Mouse (Mus musculus): ENCODE measurements around the gene Kif21a.
A peak's percentile ranks its signal among the peaks of the same experiment; 100 is the strongest.

Gene Kif21a

DNA sequence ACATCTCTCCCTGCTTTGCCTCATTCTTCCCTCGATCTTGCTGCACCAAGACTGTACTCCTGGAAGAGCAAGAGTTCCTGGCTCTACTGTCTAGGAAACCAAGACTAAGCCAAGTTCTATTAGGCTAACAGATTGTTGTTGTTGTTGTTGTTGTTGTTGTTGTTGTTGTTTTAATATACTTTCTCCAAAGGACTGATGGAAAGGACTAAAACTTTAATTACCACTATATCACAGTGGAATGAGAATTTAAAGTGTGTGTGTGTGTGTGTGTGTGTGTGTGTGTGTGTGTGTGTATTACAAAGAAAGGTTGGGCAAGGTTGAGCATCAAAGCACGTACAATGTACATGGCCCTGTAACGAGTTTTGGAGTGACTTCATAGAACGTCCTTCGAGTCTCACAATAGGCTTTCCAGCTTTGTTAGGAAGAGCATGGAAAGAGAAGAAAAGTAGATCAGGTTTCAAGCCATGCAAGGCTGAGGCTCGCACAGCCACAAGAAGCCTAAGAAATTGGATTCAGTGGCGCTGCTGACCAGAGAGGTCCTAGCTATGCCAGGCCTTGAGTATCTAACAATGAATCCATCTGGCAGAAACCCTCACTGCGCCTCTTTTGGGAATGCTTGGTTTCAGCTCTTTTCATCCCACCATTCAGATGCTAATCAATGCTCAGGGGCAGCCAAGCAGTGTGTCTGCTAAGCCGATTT, 31.4 kb downstream of the Kif21a start:
- DNase-seq (ENCODE audit: low read depth, low spot score): no peak

DNA sequence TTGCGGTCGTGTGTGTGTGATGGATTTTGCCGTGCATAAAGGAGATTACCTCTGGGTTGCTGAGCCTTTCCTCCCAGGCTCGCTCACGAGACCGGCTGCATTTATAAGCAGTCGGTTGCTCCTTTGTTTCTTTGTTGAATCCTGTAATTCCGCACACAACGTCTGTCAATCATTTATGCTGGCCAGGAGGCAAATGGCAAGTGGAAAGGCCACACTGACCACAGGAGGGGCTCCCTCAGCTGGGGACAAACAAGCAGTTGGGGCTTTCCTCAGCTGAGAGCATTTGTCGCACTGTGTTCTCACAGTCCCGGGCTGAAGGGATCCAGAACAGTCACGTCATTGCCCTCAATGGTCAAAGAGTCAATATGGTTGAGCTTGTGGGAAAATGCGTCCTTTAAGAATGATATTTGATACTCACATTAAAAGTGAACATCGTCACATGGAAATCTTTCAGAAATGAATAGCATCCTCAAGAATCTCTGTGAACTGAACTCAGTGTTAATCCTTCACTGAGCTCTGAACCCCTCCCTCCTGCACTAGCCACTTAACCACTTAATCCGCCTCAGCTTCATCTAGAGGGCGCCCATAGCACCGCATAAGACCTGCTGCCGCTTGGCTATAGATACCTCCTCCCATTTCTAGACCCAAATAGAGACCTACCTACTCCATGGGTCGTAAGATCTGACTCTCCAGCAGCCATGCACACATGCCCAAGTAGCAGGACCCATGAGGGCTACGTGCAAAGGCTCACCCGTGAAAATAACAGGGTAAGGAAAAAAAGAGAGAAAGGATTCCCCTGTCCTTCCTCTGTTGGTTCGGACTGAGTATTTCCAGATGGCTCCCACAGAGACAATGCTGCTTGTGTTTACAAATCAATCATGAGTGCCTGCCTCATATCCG, 32.2 kb downstream of the Kif21a start:
- DNase-seq (ENCODE audit: low read depth, low spot score): no peak

DNA sequence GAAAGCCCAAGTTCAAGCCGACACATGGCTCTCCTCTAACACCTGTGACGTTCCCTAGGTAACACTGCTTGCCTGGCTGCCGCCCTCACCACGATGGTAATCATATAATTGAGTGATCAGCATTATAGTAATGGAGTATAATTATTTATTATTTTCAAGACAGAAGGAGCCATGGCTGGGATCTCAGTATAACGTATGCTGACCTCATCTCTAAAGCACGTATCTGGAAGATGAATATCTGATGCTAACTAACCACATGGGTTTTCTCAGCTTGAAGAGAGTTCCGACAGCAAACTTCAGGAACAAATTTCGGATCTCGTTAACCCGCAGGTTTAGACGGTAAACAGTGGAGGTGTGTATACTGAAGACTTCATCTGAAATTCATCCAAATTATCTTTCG, 33.4 kb downstream of the Kif21a start:
- DNase-seq (ENCODE audit: low read depth, low spot score): no peak

DNA sequence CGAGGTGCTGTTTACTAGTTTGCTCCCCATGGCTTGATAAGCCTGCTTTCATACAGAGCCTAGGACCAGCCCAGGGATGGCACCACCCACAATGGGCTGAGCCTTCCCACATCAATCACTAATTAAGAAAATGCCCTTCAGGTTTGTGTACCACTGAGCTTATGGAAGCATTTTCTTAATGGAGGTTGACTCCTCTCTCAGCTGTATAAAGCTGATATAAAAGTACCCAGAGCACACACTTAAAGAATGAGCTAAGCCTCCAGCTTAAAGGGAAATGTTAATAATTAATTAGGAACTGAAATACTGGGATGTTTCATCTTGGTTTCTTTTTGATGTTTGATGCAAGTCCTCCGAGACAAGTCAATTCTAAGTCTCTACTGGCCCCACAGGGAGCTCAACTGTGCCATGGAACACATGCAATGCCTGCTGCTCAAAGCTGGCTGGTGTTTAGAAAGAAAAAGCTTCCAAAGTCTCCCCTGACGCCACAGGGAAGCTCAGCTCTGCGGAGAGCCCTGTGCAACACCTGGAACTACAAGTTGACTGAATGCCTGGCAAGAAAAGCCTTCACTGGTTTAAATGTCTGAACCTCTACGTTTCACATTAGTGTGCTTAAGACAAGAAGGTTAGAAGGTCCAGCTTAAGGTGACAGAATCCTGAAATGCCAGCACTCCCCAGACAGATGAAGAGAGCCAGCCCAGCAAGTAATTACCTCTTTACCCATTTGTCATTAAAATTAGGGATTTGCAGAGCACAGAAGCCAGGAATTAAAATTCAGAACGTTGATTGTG, 36.8 kb downstream of the Kif21a start:
- DNase-seq (ENCODE audit: low read depth, low spot score): no peak

DNA sequence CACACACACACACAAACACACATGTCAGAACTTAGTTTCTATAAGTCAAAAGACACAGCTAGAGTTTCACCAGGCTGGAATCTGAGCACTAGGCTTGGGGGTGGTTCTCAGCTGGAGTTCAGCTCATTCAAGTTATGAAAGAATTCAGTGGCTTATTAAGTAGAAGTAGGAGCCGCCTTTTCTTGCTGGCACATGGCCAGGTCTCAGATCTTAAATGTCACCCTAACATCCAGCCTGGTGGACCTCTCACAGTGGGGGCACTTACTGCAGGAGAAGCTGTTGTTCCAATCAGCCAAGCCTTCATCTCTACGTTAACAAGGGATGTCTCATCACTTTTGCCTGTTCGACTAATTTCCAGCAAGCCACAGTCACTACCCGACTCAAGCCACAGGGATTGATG, 39.5 kb downstream of the Kif21a start:
- no peak for DNase-seq (ENCODE audit: low read depth, low spot score)

DNA sequence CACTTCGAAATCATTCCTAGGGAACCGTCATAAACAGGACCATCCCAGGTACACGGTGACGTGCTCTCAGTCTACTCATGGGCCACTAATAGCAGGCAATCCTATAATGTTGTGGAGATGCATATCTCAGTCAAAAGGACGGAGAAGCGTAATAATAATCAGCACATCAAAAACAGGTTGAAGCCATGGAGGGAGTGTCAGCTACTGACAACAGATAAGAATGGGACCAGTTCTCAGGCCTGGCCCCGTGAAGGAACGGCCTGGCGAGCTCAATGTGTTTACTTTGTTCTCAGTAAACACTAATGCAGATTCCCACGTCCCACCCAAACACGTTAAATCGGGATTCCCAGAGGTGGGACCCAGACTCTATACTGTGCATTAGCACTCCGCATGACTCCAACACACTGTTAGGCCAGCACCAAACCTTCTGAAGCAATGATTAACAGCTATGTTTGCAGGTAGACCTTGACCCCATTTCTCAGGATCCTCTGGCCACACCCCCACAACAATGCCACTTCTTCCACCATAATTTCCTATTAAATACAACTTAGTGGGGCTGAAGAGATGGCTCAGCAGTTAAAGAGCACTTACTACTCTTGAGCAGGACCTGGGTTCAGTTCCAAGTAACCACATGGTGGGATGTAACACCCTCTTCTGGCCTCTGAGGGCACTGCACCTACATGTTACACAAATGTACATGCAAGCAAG, 42.5 kb downstream of the Kif21a start:
- no peak for DNase-seq (ENCODE audit: low read depth, low spot score)

DNA sequence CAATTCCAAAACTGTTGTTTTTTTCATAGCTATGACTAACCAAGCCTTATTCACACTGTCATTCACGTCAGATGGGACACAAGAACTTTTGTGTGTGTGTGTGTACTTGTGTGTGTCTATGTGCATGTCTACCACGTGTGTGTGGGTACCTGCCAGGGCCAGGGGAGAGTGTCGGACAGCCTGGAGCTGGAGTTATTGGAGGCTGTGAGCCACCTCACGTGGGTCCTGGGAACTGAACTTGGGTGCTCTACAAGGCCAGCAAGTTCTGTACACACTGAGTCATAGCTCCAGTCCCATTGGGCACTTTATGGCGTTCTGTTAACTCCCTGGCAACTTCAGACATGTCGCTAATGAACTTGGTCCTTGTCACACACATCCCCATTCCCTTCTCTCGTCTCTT, 45.0 kb downstream of the Kif21a start:
- no peak for DNase-seq (ENCODE audit: low read depth, low spot score)

DNA sequence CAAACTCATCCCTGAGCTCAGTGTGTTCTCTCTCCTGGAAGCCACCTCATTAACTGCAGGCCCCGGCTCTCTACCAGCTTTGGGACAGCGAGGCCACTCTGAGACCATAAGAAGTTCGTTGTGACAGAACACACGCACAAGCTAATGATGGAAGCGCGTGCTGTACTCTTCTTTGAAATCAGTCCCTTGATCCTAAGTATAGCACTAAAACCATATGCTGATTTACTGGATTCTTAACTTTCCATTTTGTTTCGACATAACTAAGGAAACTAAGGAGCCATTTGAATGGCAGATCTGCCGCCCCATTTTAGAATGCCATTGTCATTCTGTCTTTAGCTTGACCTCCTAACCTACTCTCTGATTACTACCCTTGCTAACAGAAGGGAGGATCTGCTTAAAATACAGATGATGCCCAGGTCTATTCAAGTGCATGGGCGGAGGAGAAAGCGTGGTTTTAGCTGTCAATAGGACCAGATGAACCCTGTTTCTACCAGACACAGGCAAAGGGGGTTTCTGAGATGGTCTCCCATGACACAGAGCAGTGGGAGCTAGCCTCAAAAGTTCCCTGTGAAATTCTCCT, 48.6 kb downstream of the Kif21a start:
- DNase-seq (ENCODE audit: low read depth, low spot score): no peak

DNA sequence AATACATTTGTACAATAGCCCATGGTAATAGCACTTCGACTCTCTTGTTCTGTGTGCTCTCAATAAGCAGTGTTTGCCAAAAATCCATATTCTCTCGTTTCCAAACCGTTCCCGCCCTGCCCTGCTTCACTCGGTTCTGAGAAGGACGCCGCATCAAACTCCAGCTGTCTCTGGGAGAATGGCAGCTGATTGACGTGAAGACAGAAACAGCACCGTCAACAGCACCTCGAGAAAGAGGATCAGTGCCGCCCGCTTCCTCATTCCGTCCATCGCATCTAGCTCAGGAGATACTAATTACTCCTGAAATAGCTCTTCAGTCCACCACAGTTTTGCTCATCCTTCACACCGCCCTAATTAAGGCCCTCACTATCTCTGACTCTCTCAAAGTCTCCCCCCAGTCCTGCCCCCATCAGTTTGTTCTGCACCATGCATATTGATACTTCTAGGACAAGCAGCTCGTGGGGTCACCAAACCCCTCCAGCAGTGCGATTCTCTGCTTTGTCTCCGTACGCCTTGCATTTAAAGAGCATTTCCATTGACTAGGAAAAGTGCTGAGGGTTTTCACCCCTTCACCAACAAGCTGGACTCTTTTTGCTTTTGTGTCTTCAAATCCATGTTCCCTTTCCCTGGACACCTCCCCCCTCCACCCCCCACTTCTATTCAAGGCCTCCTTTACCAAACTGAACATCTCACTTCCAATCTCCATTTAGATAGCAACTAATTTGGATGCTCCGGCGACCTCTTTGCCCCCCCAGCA, 49.3 kb downstream of the Kif21a start:
- no peak for DNase-seq (ENCODE audit: low read depth, low spot score)

DNA sequence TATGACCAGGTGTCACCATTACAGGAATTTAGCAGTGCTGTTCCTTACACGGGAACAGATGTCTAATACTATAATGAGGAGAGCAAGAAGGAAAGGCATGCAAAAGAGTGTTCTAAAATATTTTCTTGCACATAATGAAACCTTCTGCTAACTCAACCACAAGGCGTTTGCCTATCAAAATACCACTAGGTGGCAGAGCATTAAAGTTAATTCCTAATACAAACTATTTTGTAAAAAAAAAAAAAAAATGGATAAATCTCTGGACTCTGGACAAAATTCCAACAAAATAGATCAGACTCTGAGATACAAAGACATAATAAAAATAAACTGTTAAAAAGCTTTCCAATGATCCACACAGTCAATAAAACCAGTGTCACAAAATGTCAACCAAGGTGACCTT, 56.9 kb downstream of the Kif21a start:
- DNase-seq (ENCODE audit: low read depth, low spot score): peak; percentile 8

DNA sequence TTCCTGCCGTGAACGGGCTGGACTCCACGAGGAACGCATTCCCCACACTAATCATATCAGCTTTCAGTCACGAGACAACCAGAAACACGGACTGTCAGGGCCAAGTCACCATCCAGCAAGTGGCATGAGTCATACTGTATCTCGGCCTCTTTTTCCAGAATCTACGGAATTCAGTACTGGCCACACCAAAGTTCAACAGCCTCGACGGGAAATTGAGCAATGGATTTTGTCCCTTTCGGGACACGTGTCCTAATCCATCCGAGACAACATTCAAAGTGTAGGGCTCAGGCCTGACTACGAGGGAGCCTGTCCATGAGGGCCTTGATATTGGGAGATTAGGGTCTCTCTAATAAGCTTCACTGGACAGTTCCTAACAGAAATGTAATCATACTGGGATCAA, 57.4 kb downstream of the Kif21a start:
- DNase-seq (ENCODE audit: low read depth, low spot score): peak; percentile 47

DNA sequence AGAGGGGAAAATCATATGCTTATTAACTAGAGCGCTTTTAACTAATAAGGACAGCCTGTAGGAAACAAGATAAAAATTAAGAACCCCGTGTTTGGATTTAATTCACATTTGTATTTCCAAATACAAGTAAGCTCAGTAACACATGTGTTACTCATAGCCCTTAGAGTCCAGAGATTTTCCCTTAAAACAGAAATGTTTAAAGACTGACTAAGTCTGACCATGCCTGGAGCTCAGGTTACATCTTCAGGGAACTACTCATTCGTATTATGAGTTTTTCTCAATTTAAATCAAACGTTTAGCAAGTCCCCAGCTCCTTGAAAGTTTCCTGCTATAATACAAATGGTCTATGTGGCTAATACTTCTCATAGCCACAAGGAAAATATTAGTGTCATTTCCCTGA, 57.9 kb downstream of the Kif21a start:
- DNase-seq (ENCODE audit: low read depth, low spot score): no peak

DNA sequence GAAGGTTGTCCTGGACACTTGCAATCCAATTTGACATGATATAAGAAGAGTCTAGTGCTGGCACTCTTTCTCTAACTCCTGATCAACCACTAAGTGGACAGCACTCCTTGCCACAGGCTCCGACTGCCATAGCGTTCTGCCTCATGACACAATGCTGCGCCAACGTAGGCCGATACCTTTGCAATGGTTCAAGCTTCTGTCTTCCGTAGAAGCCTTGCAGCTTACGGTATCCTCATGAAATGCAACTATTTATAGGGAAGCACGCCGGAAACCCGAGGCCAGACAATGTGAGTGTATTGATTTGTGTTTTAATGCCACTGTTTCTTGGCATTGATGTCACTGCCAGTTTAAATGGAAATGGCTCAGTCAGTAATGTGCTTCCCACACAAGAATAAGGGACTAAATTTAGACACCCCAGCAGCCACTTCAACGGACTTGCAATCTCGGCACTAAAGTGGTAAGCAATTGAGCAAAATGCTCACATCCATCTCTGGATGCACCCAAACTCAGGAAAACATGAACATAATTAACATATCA, 62.0 kb downstream of the Kif21a start:
- DNase-seq (ENCODE audit: low read depth, low spot score): no peak

DNA sequence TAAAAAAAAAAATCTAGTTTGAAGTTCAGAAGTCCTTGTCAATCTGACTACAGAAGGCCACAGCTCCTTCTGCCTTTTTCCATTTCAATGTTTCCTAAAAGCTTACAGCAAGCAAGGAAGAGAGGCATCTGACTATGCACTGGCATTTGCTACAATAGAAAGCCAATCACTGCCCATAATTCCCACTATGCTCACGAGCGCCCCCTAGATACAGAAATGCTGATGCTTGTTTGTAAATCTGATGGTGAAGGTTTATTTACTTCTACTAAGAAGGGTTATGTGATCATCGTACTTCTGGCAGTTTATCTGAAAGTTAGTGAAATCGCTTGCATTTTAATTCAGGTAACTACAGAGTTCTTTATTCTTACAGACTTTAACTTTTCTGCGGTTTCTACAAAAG, 73.8 kb downstream of the Kif21a start:
- no peak for DNase-seq (ENCODE audit: low read depth, low spot score)

DNA sequence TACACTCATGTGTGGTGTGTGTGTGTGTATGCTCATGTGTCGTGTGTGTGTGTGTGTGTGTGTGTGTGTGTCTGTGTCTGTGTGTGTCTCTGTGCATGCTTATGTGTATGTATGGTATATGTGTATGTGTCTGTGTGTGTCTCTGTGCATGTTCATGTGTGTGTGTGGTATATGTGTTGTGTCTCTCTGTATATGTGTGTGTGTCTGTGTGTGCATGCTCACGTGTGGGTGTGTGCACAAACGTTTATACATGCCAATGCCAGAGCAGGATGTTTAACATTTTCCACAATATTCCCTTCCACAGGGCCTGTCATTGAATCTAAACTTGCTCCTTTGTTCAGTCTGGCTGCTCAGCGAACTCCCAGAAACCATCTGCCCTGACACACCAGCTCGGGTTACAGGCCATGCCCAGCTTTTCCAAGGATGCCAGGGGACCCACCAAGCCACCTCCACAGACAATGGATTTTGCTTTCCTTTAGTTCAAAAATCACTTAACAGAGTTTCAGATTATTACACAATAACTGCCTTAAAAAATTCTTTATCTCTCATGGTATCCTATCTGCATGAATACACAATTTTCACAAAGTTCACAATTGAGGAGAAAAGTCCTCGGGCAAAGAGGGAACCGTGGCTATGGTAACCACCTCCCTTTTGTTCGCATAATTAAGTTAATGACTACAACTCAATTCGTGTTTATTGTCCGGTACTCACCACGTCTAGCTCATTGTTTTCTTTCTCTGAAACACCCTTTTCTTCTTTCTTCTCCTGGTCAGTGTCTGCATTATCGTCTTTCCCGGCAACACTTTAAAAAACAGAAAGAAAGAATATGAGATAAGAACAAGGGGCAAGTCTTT, 77.6 kb downstream of the Kif21a start:
- no peak for DNase-seq (ENCODE audit: low read depth, low spot score)

DNA sequence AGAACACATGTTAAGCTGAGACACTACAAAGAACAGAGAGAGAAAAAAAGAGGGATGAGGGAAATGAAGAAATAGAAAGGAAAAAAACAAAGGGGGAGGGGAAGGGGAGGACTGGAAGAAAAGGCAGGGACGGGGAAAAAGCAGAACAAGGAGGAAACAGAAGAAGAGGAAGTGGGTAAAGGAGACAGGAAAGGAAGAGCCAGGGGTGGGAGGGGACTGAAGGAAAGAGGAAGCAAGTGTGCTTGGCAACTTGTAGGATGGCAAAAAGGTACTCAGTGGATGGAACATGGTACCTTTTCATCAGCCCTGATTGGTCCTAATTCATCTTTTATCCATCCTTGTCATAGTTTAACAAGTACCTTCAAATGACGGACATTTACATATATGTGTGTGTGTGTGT, 86.4 kb downstream of the Kif21a start:
- DNase-seq (ENCODE audit: low read depth, low spot score): no peak

DNA sequence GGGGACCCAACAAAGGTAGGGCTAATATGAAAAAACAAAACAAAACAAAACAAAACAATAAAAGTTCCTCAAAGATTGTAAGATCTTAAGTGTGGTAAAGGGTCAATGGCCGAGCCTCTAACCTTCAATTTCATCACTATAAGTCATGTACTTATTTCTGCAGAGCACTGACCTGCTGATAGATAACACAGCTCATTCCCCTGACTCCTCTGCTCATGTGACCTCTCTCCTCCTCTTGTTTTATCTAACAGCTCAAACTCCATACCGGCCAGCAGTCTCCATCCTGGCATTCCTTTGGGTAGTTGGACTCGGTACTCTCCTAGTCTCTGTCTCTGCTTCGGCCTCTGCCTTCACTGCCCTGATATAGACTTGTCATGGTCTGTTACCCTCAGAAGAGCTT, 87.2 kb downstream of the Kif21a start:
- no peak for DNase-seq (ENCODE audit: low read depth, low spot score)

DNA sequence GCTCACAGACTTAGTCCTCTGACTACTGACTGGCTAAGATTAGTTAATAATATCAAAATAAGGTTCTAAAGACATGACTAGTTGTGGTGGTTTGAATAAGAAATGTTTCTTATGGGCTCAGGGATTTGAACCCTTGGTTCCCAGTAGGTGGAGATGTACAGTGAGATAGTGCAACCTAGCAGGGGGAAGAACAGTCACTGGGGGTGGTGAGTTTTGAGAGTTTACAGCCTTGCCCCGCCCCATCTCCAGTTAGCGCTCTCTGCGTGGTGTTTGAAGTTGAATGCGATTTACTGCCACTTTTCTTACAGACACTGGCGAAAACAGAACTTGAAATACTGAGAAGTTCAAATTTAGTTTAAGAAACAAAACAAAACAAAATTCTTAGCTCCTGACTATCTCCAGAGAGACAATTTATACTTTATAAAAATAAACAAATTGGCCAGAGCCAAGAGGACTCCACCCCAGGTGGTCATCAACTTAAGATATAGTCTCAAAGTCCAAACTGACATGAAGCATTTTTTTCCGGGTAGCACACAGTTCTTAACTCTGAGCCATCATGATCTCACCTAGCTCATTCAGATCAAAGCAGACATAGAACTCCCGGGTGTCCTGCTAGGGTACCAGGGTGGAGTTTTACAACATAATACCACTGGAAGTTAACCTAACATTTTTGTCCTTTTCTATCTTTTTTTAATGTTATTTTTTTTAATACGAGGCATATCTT, 88.8 kb downstream of the Kif21a start:
- DNase-seq (ENCODE audit: low read depth, low spot score): no peak

DNA sequence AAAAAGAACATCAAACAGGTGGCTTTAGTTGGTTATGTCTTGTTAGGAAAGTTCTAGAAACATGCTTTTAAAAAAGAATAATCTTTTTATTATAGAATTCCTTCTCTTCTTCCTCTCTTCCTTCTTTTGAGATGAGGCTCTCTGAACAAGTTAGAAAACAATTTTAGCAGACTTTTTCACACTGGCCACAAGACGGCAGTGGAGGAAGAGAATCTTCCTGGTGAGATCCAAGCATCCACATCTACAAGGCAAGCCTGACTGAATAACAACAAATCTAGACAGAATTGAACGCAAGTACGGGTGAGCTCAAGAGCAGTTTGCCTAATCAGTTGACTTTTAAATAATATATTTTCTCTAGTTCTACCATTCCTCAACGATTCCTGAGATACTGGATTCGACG, 98.4 kb downstream of the Kif21a start:
- DNase-seq (ENCODE audit: low read depth, low spot score): no peak
